Mouse (Mus musculus): ENCODE results near the gene Setd5. TPM values are rescaled to one million over a fixed set of nuclear protein-coding genes. Genes with fewer than 3 reads are reported as not detected.

Setd5 gene
- total RNA-seq, 1 experiment, result 79.4 TPM

DNA sequence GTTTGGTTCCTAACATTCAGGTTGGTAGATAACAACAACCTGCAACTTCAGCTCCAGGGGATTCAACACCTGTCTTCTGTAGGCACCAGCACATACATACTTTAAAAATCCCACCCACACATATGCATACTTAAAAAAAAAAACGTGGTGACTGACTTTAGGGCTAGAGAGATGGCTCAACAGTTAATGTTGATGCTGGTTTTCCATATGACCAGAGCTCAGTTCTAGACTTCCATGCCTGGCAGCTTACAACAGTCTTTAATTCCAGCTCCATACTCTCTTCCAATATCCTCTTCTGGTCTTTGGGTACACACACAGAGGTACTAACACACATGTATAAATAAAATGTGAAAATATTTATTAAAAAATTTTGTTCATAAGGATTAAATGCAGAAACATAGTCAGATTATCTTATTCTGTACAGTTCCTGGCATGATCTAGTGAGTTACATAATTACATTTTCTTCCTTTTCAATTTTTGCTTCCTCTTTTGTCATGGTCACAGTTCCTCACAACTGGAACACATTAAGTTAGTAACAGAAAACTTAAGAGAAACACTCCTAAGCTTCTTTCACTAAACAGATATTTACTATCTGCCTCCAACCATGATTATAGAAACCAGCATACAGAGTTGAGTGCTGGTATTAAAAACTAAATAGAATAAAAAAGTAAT, 16.1 kb upstream of the Setd5 start:
- no peak overlapping the region for H3K27ac ChIP-seq (ENCODE audit: insufficient read depth, low read depth, low read length, poor library complexity, severe bottlenecking)
- no peaks in the 10 kb centered on the region for H3K4me1 ChIP-seq (ENCODE audit: control insufficient read depth in 2 of 2, insufficient read depth in 2 of 2, low read length in 2 of 2, poor library complexity in 1 of 2)
- H3K36me3 ChIP-seq (ENCODE audit: control insufficient read depth, insufficient read depth, low read length, poor library complexity, severe bottlenecking), result peaks cover 16% of the 10 kb centered on the region
- no peak for DNase-seq (ENCODE audit: low read depth, low spot score)
- in situ Hi-C loops (cut with MboI; ENCODE audit: low sequenced_read_pairs in 2 of 2, unreplicated experiment in 2 of 2), result no loop called here
- H3K9me3 ChIP-seq (ENCODE audit: control insufficient read depth, insufficient read depth, low read depth, low read length), result no peaks in the 10 kb centered on the region
- H3K9ac ChIP-seq (ENCODE audit: insufficient read depth, low read depth, low read length, poor library complexity, severe bottlenecking), result no peak overlapping the region
- H3K4me3 ChIP-seq (ENCODE audit: insufficient read depth in 1 of 2, low read depth in 1 of 2, low read length in 2 of 2, poor library complexity in 1 of 2, severe bottlenecking in 1 of 2), result no peak overlapping the region
- no peak for TF ChIP-seq CHD2 (IDR thresholded peaks at IDR 0.05; ENCODE audit: low read depth, low read length)
- TF ChIP-seq HCFC1 (IDR thresholded peaks at IDR 0.05; ENCODE audit: borderline replicate concordance, insufficient read depth, low read length), result no peak
- TF ChIP-seq MAFK (IDR thresholded peaks at IDR 0.05; ENCODE audit: insufficient read depth, low read depth, low read length), result no peak
- no peak for TF ChIP-seq ZC3H11A (IDR thresholded peaks at IDR 0.05; ENCODE audit: borderline replicate concordance, low read depth, low read length)
- TF ChIP-seq ZNF384 (IDR thresholded peaks at IDR 0.05; ENCODE audit: low read depth, low read length), result no peak

DNA sequence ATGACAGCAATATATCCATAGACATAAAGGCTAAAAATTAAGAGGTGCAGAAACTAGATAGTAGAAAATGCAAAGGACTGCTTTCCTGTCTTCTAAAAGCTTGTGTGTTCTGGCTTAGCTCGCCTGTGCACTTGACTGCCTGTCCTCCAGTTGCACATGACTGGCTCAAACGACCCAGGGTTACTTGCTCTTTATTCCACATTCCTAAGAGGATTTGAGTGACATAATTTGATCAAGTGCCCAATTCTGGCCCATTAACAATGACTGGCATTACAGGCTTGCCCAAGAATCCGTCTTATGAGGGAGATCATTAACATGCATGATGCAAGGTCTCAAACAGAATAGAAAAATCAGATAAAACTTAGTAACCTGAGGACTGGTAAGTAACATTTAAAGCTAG, 14.9 kb upstream of the Setd5 start:
- in situ Hi-C loops (cut with MboI; ENCODE audit: low sequenced_read_pairs in 2 of 2, unreplicated experiment in 2 of 2), result no loop called here
- no peak overlapping the region for H3K27ac ChIP-seq (ENCODE audit: insufficient read depth, low read depth, low read length, poor library complexity, severe bottlenecking)
- DNase-seq (ENCODE audit: low read depth, low spot score), result no peak
- TF ChIP-seq ZNF384 (IDR thresholded peaks at IDR 0.05; ENCODE audit: low read depth, low read length) (no peak), CHD2 (IDR thresholded peaks at IDR 0.05; ENCODE audit: low read depth, low read length) (no peak), ZC3H11A (IDR thresholded peaks at IDR 0.05; ENCODE audit: borderline replicate concordance, low read depth, low read length) (no peak), MAFK (IDR thresholded peaks at IDR 0.05; ENCODE audit: insufficient read depth, low read depth, low read length) (no peak)
- H3K9ac ChIP-seq (ENCODE audit: insufficient read depth, low read depth, low read length, poor library complexity, severe bottlenecking), result no peak overlapping the region
- no peaks in the 10 kb centered on the region for H3K9me3 ChIP-seq (ENCODE audit: control insufficient read depth, insufficient read depth, low read depth, low read length)
- H3K4me1 ChIP-seq (ENCODE audit: control insufficient read depth in 2 of 2, insufficient read depth in 2 of 2, low read length in 2 of 2, poor library complexity in 1 of 2), result no peaks in the 10 kb centered on the region
- no peak overlapping the region for H3K4me3 ChIP-seq (ENCODE audit: insufficient read depth in 1 of 2, low read depth in 1 of 2, low read length in 2 of 2, poor library complexity in 1 of 2, severe bottlenecking in 1 of 2)
- peaks cover 16% of the 10 kb centered on the region for H3K36me3 ChIP-seq (ENCODE audit: control insufficient read depth, insufficient read depth, low read length, poor library complexity, severe bottlenecking)

DNA sequence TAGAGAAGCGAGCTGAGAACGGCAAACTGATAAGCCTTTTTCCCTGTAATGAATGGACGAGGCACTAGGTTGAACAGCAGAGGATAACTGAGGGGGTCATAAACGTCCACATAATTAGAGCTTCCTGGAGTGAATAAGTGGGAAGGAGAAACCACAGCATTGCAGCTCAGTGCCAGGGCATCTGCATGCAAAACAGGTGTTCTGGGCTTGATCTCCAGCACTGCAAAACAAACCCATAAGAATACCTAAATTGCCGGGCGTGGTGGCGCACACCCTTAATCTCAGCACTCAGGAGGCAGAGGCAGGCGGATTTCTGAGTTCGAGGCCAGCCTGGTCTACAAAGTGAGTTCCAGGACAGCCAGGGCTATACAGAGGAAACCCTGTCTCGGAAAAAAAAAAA, 13.8 kb upstream of the Setd5 start:
- in situ Hi-C loops (cut with MboI; ENCODE audit: low sequenced_read_pairs in 2 of 2, unreplicated experiment in 2 of 2), result no loop called here
- TF ChIP-seq MAFK (IDR thresholded peaks at IDR 0.05; ENCODE audit: insufficient read depth, low read depth, low read length) (no peak), HCFC1 (IDR thresholded peaks at IDR 0.05; ENCODE audit: borderline replicate concordance, insufficient read depth, low read length) (no peak), ZC3H11A (IDR thresholded peaks at IDR 0.05; ENCODE audit: borderline replicate concordance, low read depth, low read length) (no peak), CHD2 (IDR thresholded peaks at IDR 0.05; ENCODE audit: low read depth, low read length) (no peak)
- DNase-seq (ENCODE audit: low read depth, low spot score), result no peak
- H3K27ac ChIP-seq (ENCODE audit: insufficient read depth, low read depth, low read length, poor library complexity, severe bottlenecking), result no peak overlapping the region
- no peak overlapping the region for H3K4me3 ChIP-seq (ENCODE audit: insufficient read depth in 1 of 2, low read depth in 1 of 2, low read length in 2 of 2, poor library complexity in 1 of 2, severe bottlenecking in 1 of 2)
- H3K4me1 ChIP-seq (ENCODE audit: control insufficient read depth in 2 of 2, insufficient read depth in 2 of 2, low read length in 2 of 2, poor library complexity in 1 of 2), result no peaks in the 10 kb centered on the region
- H3K9ac ChIP-seq (ENCODE audit: insufficient read depth, low read depth, low read length, poor library complexity, severe bottlenecking), result no peak overlapping the region
- no peaks in the 10 kb centered on the region for H3K9me3 ChIP-seq (ENCODE audit: control insufficient read depth, insufficient read depth, low read depth, low read length)
- H3K36me3 ChIP-seq (ENCODE audit: control insufficient read depth, insufficient read depth, low read length, poor library complexity, severe bottlenecking), result peaks cover 14% of the 10 kb centered on the region

DNA sequence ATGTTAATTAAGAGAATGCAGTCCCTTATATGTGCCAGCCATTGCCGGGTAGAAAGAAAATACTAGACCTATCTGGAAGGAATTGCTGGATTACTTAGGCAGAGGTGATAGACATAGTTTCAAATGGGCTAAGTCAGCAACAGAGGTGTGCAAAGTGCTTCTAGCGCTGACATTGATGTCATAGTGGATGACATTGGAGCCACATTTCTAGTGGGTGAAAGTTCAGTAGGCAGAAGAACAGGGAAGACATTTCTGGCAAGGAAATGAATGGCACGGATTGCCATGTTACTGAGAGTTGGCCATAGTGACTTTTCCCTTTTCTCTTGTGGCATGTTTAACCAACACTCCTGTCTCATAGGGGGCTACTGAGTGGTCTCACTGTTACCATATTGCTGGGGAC, 12.0 kb upstream of the Setd5 start:
- no peak for DNase-seq (ENCODE audit: low read depth, low spot score)
- Histone ChIP-seq H3K27ac (ENCODE audit: insufficient read depth, low read depth, low read length, poor library complexity, severe bottlenecking) (no peak overlapping the region), H3K4me1 (ENCODE audit: control insufficient read depth in 2 of 2, insufficient read depth in 2 of 2, low read length in 2 of 2, poor library complexity in 1 of 2) (no peaks in the 10 kb centered on the region), H3K36me3 (ENCODE audit: control insufficient read depth, insufficient read depth, low read length, poor library complexity, severe bottlenecking) (peaks cover 15% of the 10 kb centered on the region), H3K9me3 (ENCODE audit: control insufficient read depth, insufficient read depth, low read depth, low read length) (no peaks in the 10 kb centered on the region), H3K9ac (ENCODE audit: insufficient read depth, low read depth, low read length, poor library complexity, severe bottlenecking) (no peak overlapping the region), H3K4me3 (ENCODE audit: insufficient read depth in 1 of 2, low read depth in 1 of 2, low read length in 2 of 2, poor library complexity in 1 of 2, severe bottlenecking in 1 of 2) (no peak overlapping the region)
- TF ChIP-seq CHD2 (IDR thresholded peaks at IDR 0.05; ENCODE audit: low read depth, low read length) (no peak), ZNF384 (IDR thresholded peaks at IDR 0.05; ENCODE audit: low read depth, low read length) (no peak), HCFC1 (IDR thresholded peaks at IDR 0.05; ENCODE audit: borderline replicate concordance, insufficient read depth, low read length) (no peak), ZC3H11A (IDR thresholded peaks at IDR 0.05; ENCODE audit: borderline replicate concordance, low read depth, low read length) (no peak), MAFK (IDR thresholded peaks at IDR 0.05; ENCODE audit: insufficient read depth, low read depth, low read length) (no peak)
- in situ Hi-C loops (cut with MboI; ENCODE audit: low sequenced_read_pairs in 2 of 2, unreplicated experiment in 2 of 2), result no loop called here

DNA sequence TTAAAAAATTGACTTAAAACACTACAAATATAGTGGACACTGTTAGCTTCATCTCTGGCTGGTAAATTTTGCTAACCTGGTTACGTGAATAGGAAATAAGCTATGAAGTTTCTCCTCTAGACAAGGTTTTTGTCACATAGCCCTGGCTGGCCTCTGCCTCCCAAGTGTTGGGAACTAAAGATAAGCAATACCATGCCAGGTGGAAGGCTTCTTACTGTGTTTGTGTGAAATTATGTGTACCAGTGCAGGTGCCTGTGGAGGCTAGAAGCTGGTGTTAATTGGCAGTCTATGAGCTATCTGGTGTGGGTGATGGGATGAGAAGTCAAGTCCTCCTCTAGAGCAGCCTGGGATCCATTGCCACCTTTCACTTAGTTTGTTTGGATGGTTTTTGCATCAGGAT, 8.0 kb upstream of the Setd5 start:
- no peak for TF ChIP-seq HCFC1 (IDR thresholded peaks at IDR 0.05; ENCODE audit: borderline replicate concordance, insufficient read depth, low read length)
- TF ChIP-seq CHD2 (IDR thresholded peaks at IDR 0.05; ENCODE audit: low read depth, low read length), result no peak
- no peak for TF ChIP-seq ZC3H11A (IDR thresholded peaks at IDR 0.05; ENCODE audit: borderline replicate concordance, low read depth, low read length)
- TF ChIP-seq ZNF384 (IDR thresholded peaks at IDR 0.05; ENCODE audit: low read depth, low read length), result no peak
- TF ChIP-seq MAFK (IDR thresholded peaks at IDR 0.05; ENCODE audit: insufficient read depth, low read depth, low read length), result no peak
- H3K27ac ChIP-seq (ENCODE audit: insufficient read depth, low read depth, low read length, poor library complexity, severe bottlenecking), result no peak overlapping the region
- peaks cover 6% of the 10 kb centered on the region for H3K36me3 ChIP-seq (ENCODE audit: control insufficient read depth, insufficient read depth, low read length, poor library complexity, severe bottlenecking)
- DNase-seq (ENCODE audit: low read depth, low spot score), result no peak
- in situ Hi-C loops (cut with MboI; ENCODE audit: low sequenced_read_pairs in 2 of 2, unreplicated experiment in 2 of 2), result no loop called here
- H3K9ac ChIP-seq (ENCODE audit: insufficient read depth, low read depth, low read length, poor library complexity, severe bottlenecking), result no peak overlapping the region
- no peak overlapping the region for H3K4me3 ChIP-seq (ENCODE audit: insufficient read depth in 1 of 2, low read depth in 1 of 2, low read length in 2 of 2, poor library complexity in 1 of 2, severe bottlenecking in 1 of 2)
- H3K4me1 ChIP-seq (ENCODE audit: control insufficient read depth in 2 of 2, insufficient read depth in 2 of 2, low read length in 2 of 2, poor library complexity in 1 of 2), result peaks cover 0 to 2% of the 10 kb centered on the region in 2 experiments; a peak in 1 of 4 replicates
- no peaks in the 10 kb centered on the region for H3K9me3 ChIP-seq (ENCODE audit: control insufficient read depth, insufficient read depth, low read depth, low read length)

Measured in ES-E14 (cell line).